Mouse (Mus musculus) bone marrow macrophage, adult 2 months (primary cell): ENCODE results near the gene Cenpa. TPM values are rescaled to one million over a fixed set of nuclear protein-coding genes. Genes with fewer than 3 reads are reported as not detected.
A peak's percentile ranks its signal among the peaks of the same experiment; 100 is the strongest.

ENCODE experiments used
- H3K27ac ChIP-seq: 2 replicates; pipeline ENCODE4 v1.5.1; 2012; ENCODE audit warnings: low read depth, low read length; ENCODE audit not compliant: insufficient read depth
- H3K4me1 ChIP-seq: 2 replicates; pipeline ENCODE4 v1.6.1; 2012; ENCODE audit warnings: low read length; ENCODE audit not compliant: control insufficient read depth, insufficient read depth
- H3K4me3 ChIP-seq: 2 replicates; pipeline ENCODE4 v1.5.1; 2012; ENCODE audit warnings: mild to moderate bottlenecking, low read length, moderate library complexity; ENCODE audit not compliant: insufficient read depth
- CTCF ChIP-seq: IDR thresholded peaks from 2 replicates; pipeline ENCODE4 v1.5.1; 2012; ENCODE audit warnings: low read depth, mild to moderate bottlenecking, low read length, moderate library complexity
- POLR2A ChIP-seq: IDR thresholded peaks from 2 replicates; pipeline ENCODE4 v1.6.1; 2012; ENCODE audit warnings: mild to moderate bottlenecking, low read depth, low read length, borderline replicate concordance
- polyA plus RNA-seq: library from polyadenylated mRNA; stranded (reverse); fragments of >200 nt; gene quantifications from 2 replicates; pipeline ENCODE4 v1.2.4, GENCODE M21; 2012; ENCODE audit not compliant: missing spikeins, insufficient read depth, insufficient read length

The Cenpa gene
- polyA plus RNA-seq, 1 experiment: 81.0 TPM

DNA sequence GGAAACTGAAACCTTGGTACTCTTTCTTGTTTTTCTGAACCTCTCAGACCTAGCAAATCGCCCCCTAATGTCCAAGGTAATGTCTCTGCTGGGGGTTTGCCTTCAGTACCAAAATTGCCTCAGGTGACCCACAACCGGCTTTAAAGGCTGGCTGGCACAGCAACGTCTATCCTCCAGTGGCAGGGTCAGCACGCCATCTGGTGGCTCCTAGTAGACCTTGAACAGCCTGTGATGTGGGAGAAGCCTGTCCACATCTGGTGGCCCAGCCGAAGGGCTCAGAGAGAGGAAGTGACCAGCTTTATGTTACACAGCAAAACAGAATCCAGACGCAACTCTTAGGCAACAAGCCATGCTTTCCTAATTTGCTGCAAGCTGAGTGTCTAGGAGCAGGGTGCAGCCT lies 28.5 kb upstream of the Cenpa start:
- H3K27ac ChIP-seq: no peak overlapping the region
- no peak overlapping the region for H3K4me3 ChIP-seq
- peaks cover 3% of the 10 kb centered on the region for H3K4me1 ChIP-seq
- TF ChIP-seq POLR2A: no peak
- peak; percentile 74 for TF ChIP-seq CTCF

DNA sequence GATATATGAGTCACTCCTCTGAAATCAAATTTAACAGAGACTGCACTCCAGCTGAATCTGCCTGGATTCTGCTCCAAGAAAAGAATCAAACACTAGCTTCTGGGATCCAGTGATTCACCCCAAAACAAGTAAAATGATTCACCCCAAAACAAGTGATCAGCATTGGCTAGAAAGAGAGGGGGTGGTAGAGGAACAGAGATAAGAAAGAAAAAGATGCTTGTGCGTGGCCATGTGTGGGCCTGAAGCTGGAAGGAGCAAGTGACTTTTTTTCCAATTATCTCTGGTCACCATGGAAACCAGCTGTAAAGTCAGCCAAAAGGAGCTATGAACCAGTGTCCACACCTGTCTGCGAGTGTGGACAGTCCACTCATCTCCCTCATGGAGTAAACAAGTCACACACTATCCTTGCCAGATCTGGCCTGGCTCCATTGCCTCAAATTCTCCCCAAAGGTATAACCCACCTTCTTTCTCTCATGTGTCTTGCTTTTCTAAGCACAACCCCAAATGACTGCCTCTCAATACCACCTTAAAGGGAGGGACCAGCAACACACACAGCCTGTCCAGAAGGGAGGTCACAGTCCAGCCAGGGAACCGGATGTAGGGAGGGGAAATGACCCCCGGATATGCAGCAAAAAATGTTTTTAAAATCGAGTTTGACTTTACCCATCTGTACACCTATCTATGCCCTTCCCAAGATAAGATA lies 22.9 kb upstream of the Cenpa start:
- no peak overlapping the region for H3K27ac ChIP-seq
- H3K4me1 ChIP-seq: no peaks in the 10 kb centered on the region; the same call in none of the 2 replicates
- TF ChIP-seq CTCF (no peak), POLR2A (no peak)
- H3K4me3 ChIP-seq: no peak overlapping the region

DNA sequence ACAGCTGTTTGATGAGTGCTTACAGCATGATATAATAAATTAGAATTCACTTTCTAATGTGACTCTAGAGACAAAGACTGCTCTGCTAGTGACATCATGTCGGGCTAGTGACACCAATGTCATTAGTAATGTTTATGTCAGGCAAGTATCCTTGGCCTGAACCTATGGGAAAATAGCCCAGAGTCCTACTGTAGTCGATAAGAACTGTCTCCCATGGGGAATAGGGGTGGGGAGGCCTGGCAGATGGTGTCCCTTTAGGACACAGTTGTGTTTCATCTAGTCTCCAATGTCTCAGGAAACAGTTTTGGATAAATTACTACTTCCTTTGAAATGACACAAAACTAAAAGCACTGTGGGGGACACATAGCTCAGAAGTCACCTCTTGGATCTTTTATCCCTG lies 20.5 kb upstream of the Cenpa start:
- Histone ChIP-seq H3K4me3 (no peak overlapping the region), H3K27ac (no peak overlapping the region), H3K4me1 (peaks cover 14% of the 10 kb centered on the region)
- TF ChIP-seq CTCF: no peak
- TF ChIP-seq POLR2A: no peak

DNA sequence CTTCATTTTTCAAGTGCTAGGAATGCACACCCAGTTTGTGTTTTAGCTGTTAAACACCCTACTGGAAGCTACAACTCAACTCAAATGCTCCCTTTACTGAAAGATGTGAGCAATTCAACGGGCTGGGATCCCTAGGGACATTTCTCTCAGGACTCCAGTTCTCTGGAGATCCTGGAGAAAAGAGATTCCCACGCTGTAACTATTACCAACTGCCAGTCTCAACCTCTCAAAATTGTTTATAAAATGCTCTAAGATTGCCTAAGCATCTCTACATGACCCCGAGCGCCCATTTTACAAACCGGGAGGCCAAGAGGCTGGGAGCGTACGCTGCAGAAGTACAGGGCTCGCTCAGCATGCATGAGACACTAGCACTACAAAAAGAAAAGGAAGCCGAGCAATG lies 19.2 kb upstream of the Cenpa start:
- TF ChIP-seq POLR2A: no peak
- no peak for TF ChIP-seq CTCF
- Histone ChIP-seq H3K27ac (peak overlapping the region; percentile 43), H3K4me3 (peak overlapping the region; percentile 97), H3K4me1 (peaks cover 27% of the 10 kb centered on the region)

DNA sequence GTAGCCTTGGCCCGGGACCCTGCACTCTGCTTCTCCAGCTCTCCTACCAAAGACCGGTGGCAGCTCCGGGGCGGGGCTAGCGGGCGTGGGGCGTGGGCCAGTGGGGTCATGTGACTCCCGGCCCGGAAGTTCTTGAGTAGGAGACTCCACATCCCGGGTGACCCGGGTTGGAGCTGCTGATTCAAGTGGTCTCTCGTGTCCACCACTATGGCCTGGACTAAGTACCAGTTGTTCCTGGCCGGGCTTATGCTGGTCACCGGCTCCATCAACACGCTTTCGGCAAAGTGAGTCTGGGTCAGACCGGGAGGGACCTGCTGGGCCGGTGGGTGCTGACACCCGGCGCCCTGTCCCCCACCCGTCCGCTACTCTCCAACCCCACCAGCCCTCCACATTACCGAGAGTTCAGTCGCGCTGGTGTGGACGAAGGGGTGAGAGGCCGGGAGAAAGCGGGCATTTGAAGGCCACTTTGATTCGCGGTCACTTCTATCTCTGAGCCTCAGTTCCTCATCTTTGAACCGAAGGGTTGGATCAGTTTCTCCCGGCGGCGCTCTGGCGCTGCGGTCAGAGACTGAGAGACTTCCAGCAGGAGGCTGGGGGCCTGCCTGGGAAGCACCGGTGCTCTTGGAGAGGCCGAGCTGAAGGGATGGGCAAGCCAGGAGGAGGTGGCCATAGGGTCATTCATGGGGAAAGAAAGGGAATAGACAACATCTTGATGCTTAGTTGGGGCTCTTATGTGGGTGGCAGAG lies 18.6 kb upstream of the Cenpa start, which contains the start of gene Slc35f6:
Slc35f6 (plus strand) TSS at position 119 of the 746 bp plus-strand sequence.
- no peak for TF ChIP-seq CTCF
- no peak for TF ChIP-seq POLR2A
- peak within 1 kb of the TSS; percentile 97 for H3K4me3 ChIP-seq
- peaks cover 33% of the 10 kb centered on the region for H3K4me1 ChIP-seq
- peak within 1 kb of the TSS; percentile 83 for H3K27ac ChIP-seq

DNA sequence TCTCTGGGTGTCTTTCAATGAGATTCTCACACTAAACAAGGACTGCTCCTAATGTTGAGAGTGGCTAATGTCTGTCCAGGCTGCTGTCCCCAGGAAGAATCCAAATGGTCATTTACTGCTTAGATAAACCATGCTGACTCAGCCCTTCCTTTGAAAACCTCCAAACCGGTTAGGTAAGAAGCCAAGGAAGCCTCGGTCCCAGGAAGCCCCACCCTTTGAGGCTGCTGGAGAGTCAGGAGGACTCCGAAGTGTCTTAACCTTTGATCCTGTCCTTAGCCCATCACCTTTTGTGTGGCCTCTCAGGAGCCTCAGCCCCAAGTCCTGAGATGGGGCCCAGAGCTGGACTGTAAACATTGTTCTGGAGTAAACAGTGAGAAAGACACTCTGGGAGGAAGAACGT lies 17.0 kb upstream of the Cenpa start:
- peaks cover 47% of the 10 kb centered on the region for H3K4me1 ChIP-seq
- H3K27ac ChIP-seq: peak overlapping the region; percentile 83
- TF ChIP-seq CTCF: no peak
- TF ChIP-seq POLR2A: no peak
- peak overlapping the region; percentile 97 for H3K4me3 ChIP-seq

DNA sequence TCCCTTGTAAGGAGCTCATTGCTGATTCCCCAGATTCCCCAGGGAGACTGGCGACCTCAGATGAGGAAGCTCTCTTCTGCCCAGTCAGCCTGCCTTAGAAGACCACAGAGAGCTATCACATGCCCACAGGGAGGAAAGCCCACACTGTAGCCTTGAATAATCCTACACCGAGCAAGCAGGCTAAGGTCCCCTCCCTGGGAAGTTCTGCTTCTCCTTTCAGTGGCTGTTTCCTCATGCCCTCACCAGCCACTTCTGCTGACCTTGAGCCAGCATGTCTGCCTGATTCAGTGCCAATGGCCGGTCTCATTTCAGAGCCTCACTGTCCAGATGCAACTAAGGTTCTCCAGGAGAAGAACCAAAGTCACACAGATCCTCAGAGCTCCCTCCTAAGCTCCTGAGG lies 15.8 kb upstream of the Cenpa start:
- no peak for TF ChIP-seq CTCF
- TF ChIP-seq POLR2A: no peak
- H3K27ac ChIP-seq: peak overlapping the region; percentile 94
- peak overlapping the region; percentile 30 for H3K4me3 ChIP-seq
- H3K4me1 ChIP-seq: peaks cover 59% of the 10 kb centered on the region

DNA sequence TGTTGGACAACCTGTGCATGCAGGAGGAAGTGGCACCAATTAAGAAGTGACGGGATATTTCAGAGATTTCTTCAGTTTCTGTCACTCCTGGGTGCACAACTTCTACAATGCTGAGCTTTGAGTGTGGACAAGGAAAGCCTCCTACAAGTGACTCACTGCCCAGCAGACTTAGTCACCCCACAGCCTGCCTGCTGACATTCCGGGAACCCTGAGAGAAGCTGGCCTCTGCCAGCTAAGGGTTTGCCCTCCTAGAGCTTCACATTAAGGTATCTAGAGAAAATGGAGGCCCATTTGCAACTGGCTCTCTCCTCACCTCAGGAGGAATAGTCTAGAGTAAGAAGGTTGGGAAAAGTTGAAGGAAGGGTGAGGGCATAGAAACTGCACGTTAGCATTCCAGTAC lies 15.0 kb upstream of the Cenpa start:
- peaks cover 67% of the 10 kb centered on the region for H3K4me1 ChIP-seq
- peak overlapping the region; percentile 30 for H3K4me3 ChIP-seq
- peak overlapping the region; percentile 94 for H3K27ac ChIP-seq
- TF ChIP-seq CTCF (no peak), POLR2A (no peak)

DNA sequence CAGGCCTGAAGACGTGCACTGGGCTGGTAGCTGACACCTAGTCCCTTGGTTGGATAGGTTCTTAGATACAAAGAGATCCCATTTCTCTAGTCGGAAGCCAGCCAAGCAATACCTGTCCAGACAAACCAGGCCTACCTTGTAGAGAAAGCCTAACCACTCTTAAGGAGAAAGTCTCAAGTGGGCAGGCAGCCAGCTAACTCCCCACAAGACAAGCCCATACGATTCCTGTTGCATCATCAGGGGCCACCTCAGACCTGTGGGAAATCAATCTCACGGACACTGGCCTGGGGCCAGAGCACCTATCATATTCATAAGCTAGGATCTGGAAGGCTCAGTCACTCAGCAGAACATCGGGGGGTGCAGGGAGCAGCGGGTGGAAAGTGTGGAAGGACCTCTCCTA lies 13.3 kb upstream of the Cenpa start:
- Histone ChIP-seq H3K4me1 (peaks cover 70% of the 10 kb centered on the region), H3K4me3 (no peak overlapping the region), H3K27ac (no peak overlapping the region)
- no peak for TF ChIP-seq CTCF

DNA sequence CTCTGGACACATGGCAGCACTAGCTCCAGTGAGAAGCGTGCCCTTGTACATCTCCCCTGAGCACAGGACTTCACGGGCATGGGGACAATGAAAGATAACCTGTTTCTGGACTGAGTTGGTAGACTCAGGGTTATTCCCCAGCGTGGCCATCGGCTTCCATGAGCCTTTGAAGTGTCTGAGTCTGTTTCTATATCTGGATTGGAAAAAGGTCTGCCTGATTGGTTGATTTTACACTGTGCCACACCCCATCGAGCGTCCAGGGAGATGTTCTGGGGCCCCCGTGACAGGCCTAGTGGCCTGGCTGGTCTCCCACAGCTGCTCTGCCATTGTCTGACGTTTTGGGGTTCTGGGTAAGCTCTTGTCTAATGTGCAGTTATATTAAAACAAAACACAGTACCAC lies 11.5 kb upstream of the Cenpa start:
- TF ChIP-seq POLR2A (no peak), CTCF (peak; percentile 10; the same call in 1 of the 2 replicates)
- Histone ChIP-seq H3K4me1 (peaks cover 62% of the 10 kb centered on the region), H3K4me3 (no peak overlapping the region), H3K27ac (no peak overlapping the region)
